Mouse (Mus musculus): ENCODE results near the gene Dip2c.

DNA sequence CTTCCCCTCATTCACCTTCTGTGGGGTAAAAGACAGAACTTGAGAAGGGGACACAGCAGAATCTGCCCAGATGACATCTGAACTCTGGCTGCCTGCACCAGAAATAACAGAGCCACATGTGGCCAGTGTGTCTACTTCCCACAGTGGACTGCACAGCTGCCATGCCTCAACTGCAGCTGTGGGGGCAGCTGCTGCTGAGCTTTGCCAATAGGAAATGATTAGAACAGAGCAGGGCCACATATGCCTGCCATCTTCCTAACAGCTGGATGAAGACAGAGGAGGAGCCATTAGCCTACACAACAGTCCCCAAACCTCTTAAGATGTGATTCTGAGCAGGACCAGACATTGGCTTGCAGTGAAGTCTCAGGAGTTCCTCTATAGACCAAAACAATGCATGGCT lies 419.5 kb downstream of the Dip2c start:
- no peak for TF ChIP-seq POLR2A (IDR thresholded peaks at IDR 0.05; ENCODE audit: borderline replicate concordance, extremely low read depth, low read depth, low read length)
- no peak for TF ChIP-seq CTCF (IDR thresholded peaks at IDR 0.05; ENCODE audit: insufficient read depth, low read length)
